Mouse (Mus musculus) hematopoietic multipotent progenitor cell, adult 10-12 weeks (in vitro differentiated cells): ENCODE results near the gene Ankrd34c. TPM values are rescaled to one million over a fixed set of nuclear protein-coding genes. Genes with fewer than 3 reads are reported as not detected.

Experiments
- polyA plus RNA-seq: library from polyadenylated mRNA; stranded (reverse); fragments of >175 nt; gene quantifications from 2 replicates; pipeline ENCODE4 v1.2.3, GENCODE M21; 2012; ENCODE audit warnings: low replicate concordance

Gene Ankrd34c
- not detected in 2 replicates for polyA plus RNA-seq

DNA sequence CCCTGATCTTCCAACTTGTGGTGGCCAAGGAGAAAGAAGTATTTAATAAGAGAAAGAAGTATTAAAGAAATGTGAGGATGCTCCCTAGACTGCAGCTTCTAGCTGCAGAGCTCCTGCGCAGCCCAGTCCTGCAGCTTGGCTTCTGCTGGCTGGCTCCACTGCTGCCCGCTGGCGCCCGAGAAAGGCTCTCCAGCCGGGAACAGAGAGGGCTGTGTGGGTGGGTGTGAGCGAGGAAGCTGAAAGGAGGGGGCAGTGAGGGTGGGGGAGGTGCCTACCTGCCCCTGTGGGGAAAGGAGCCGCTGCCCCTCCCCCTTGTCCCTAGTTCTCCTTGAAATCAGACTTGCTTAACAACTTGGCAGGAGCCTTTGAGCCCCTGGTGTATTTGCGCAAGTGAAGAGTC is at the start of gene Ankrd34c:
TSS of gene Ankrd34c (minus strand) at position 181 of the 400 bp plus-strand sequence.

DNA sequence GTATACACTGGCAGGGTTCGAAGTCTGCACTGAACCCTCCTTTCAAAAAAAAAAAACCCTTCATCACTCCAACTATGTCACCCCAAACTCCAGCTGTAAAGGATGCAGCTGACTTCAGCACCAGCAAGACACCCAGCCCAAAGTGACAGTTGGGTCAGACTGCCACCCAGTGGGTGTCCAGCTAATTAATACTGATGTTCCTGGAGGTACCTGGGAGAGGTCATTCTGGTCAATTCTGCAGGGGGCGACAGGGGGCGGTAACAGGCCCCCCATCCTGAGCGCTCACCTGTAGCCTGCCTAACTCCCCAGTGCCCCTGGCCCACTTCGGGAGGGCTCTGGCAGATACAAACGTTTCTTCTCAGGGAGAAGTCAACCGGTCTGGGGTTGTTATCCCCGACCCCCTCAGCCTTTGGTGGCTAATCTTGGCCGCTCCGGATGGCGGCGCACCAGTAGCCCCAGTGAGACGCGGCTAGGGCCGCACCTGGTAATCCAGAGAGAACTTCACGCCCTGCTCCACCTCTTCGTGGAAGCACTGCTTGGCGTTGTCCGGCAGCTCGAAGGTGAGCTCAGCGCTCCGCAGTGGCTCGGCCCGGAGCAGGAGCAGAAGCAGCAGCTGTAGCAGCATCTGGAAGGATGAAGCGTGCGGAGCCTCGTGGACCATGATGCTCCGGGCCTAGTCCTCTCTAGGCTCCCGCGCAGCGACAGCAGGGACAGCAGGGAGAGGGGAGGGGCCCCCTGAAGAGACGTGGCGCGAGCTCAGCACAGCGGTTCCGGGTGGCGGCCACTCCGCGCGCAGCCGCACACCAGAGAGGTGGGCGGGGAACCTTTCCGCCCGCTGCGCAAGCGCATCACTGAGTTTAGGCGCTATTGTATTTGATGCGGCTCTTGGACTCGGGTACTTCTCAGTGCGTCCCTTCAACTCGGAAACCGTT is 33.7 kb downstream of the Ankrd34c start, which contains the start of gene Tmed3:
TSS of gene Tmed3 (minus strand) at position 804 of the 932 bp plus-strand sequence.

Other genes with a start within 250 kb of the Ankrd34c start
- gene Minar1, start 115.3 kb downstream of the Ankrd34c start, polyA plus RNA-seq: 0.06 TPM in 1 of 2 replicates, not detected in the other
- 25.4 and 30.6 TPM in 2 replicates for gene Tmed3, start 33.4 kb downstream of the Ankrd34c start, polyA plus RNA-seq
- 0.04 and 0.07 TPM in 2 replicates for gene Rasgrf1, start 171.4 kb upstream of the Ankrd34c start, polyA plus RNA-seq